Mouse (Mus musculus) forebrain, embryonic 10.5 days (tissue): Measurements from ENCODE around the gene Hmox1. TPM values are rescaled to one million over a fixed set of nuclear protein-coding genes. Genes with fewer than 3 reads are reported as not detected.

ENCODE experiments used
- DNase-seq: peaks from one replicate; pipeline ENCODE4 v3.0.0-alpha.2; 2017; ENCODE audit warnings: low spot score; ENCODE audit errors: extremely low spot score
- H3K27ac ChIP-seq: fragments of 300-500 bp; sonication (generic); 2 replicates; pipeline ENCODE4 v1.5.1; 2016; ENCODE audit warnings: mild to moderate bottlenecking
- H3K27me3 ChIP-seq: fragments of 300-500 bp; sonication (generic); 2 replicates; pipeline ENCODE4 v1.6.1; 2016; ENCODE audit warnings: mild to moderate bottlenecking; ENCODE audit not compliant: poor library complexity, severe bottlenecking
- H3K36me3 ChIP-seq: fragments of 300-500 bp; sonication (generic); replicated peaks from 2 replicates; pipeline ENCODE4 v1.6.1; 2016; ENCODE audit warnings: mild to moderate bottlenecking, moderate library complexity
- H3K4me1 ChIP-seq: fragments of 300-500 bp; sonication (generic); 2 replicates; pipeline ENCODE4 v1.6.1; 2016
- H3K4me3 ChIP-seq: fragments of 300-500 bp; sonication (generic); 2 replicates; pipeline ENCODE4 v1.5.1; 2016; ENCODE audit warnings: mild to moderate bottlenecking, moderate library complexity
- H3K9me3 ChIP-seq: fragments of 300-500 bp; sonication (generic); 2 replicates; pipeline ENCODE4 v1.6.1; 2016; ENCODE audit warnings: mild to moderate bottlenecking, moderate library complexity
- WGBS: fragments of 180-500 bp; shearing (Covaris S2); methylation state at CpG from one replicate; pipeline ENCODE4 v1.1.7; 2016; 5-methylcytosine and 5-hydroxymethylcytosine counted together
- polyA plus RNA-seq: library from polyadenylated mRNA; unstranded; fragments of >200 nt; fragmentation: Nextera tagmentation; extraction: Ambion mirVana; gene quantifications from 2 replicates; pipeline ENCODE4 v1.2.1, GENCODE M21; 2016

Hmox1 gene
- polyA plus RNA-seq: 19.7 and 23.2 TPM in 2 replicates

DNA sequence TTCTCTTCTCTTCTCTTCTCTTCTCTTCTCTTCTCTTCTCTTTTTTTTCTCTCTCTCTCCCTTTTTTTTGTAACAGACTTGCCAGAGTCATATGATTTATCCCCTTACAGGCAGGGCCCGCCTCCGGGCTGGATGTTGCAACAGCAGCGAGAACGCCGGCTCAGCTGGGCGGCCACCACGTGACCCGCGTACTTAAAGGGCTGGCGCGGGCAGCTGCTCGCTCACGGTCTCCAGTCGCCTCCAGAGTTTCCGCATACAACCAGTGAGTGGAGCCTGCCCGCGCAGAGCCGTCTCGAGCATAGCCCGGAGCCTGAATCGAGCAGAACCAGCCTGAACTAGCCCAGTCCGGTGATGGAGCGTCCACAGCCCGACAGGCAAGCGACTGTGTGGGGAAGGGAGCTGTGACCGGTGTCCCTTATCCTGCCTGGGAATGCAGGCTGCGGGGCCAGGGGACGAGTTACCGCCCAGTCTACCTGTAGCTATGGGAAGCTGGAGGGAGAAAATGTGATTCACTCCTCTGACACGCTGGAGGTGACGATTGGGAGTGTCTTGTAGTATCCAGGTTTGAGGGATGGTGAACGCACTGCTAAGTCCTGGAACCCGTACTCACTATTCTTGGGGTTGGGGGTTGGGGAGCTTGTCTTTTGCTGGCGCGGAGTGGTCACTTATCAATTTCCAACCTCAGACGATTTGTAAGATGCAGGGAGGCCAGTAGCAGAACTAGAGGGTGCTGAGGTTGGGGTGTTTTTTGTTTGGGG is at the start of gene Hmox1:
Gene Hmox1 (plus strand): TSS at position 223 of the 758 bp plus-strand sequence.
- Histone ChIP-seq H3K27me3 (0 out of 2 replicates have a peak, but pooled peaks cover 11% of the 10 kb centered on the region), H3K27ac (peak within 1 kb of the TSS; percentile 83), H3K4me3 (peak within 1 kb of the TSS; percentile 63), H3K9me3 (no peaks in the 10 kb centered on the region), H3K4me1 (peaks cover 27% of the 10 kb centered on the region), H3K36me3 (peaks cover 23% of the 10 kb centered on the region)
- peak; percentile 89 for DNase-seq
- WGBS: under 1% methylated on average over 36 of the region's 36 CpGs

GRCm38 (mm10) chr8:75046303-75046702 is 47.1 kb upstream of the Hmox1 start:
- H3K27me3 ChIP-seq: no peaks in the 10 kb centered on the region
- H3K9me3 ChIP-seq: no peaks in the 10 kb centered on the region
- H3K4me3 ChIP-seq: no peak overlapping the region
- H3K36me3 ChIP-seq: no peaks in the 10 kb centered on the region
- no peak overlapping the region for H3K27ac ChIP-seq
- DNase-seq: no peak
- 91% methylated on average over 1 of the region's 1 CpGs for WGBS
- H3K4me1 ChIP-seq: no peaks in the 10 kb centered on the region

- H3K4me3 ChIP-seq: no peak overlapping the region
- H3K36me3 ChIP-seq: no peaks in the 10 kb centered on the region; the same call in 1 of the 2 replicates
- no peak overlapping the region for H3K27ac ChIP-seq
- no peaks in the 10 kb centered on the region for H3K4me1 ChIP-seq
- DNase-seq: no peak
- H3K9me3 ChIP-seq: no peaks in the 10 kb centered on the region
- WGBS: 96% methylated on average over 3 of the region's 3 CpGs
- H3K27me3 ChIP-seq: no peaks in the 10 kb centered on the region
These were observed 45.6 kb upstream of the Hmox1 start for GRCm38 (mm10) chr8:75047784-75048183.

GRCm38 (mm10) chr8:75053342-75053741 is 40.1 kb upstream of the Hmox1 start:
- Histone ChIP-seq H3K27me3 (no peaks in the 10 kb centered on the region), H3K27ac (no peak overlapping the region), H3K4me1 (no peaks in the 10 kb centered on the region; the same call in 1 of the 2 replicates), H3K4me3 (no peak overlapping the region), H3K9me3 (no peaks in the 10 kb centered on the region), H3K36me3 (peaks cover 16% of the 10 kb centered on the region)
- WGBS: 90% methylated on average over 4 of the region's 4 CpGs
- DNase-seq: no peak

DNA sequence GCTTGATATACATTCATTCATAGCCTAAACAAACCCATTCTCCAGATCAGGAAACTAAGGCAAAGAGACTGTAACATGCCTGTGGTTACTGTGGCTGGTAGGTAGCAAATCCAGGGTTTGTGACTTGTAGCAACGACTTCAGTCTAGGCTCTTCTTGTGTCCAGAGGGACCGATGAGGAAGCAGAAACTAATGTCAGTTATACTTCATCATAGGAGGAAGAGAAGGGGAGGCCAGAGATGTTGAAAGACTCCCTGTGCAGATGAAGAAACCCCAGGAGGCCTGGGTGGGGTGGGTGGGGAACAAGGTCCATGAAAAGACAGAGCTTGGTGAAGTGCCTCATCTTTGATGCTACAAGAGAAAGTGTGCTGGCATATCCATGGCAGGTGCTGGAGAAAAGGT is 37.7 kb upstream of the Hmox1 start:
- Histone ChIP-seq H3K36me3 (peaks cover 20% of the 10 kb centered on the region), H3K27me3 (no peaks in the 10 kb centered on the region), H3K9me3 (no peaks in the 10 kb centered on the region), H3K27ac (no peak overlapping the region), H3K4me3 (no peak overlapping the region), H3K4me1 (no peaks in the 10 kb centered on the region; the same call in 1 of the 2 replicates)
- DNase-seq: no peak
- 98% methylated on average over 2 of the region's 2 CpGs for WGBS

DNA sequence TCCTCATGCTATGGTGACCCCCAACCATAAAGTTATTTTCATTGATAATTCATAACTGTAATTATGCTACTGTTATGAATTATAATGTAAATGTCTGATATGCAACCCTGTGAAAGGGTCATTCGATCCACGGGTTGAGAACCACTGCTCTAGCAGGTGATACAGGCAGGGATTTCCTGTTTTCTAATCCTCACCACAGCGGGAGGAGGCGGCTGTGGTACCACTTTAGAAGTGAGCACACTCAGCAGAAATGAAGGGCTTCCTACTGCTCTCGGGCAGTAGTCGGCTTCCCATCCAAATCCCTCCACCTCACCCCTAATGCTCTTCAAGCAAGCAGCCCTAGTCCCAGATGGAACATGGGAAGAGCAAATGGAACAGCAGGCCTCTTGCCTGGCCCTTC is 33.4 kb upstream of the Hmox1 start:
- no peaks in the 10 kb centered on the region for H3K4me1 ChIP-seq
- no peaks in the 10 kb centered on the region for H3K9me3 ChIP-seq
- WGBS: 86% methylated on average over 6 of the region's 6 CpGs
- DNase-seq: no peak
- no peak overlapping the region for H3K4me3 ChIP-seq
- H3K36me3 ChIP-seq: peaks cover 32% of the 10 kb centered on the region
- H3K27ac ChIP-seq: no peak overlapping the region
- H3K27me3 ChIP-seq: no peaks in the 10 kb centered on the region

GRCm38 (mm10) chr8:75060815-75061214 is 32.6 kb upstream of the Hmox1 start:
- H3K27me3 ChIP-seq: no peaks in the 10 kb centered on the region
- H3K27ac ChIP-seq: no peak overlapping the region
- WGBS: 83% methylated on average over 2 of the region's 2 CpGs
- peaks cover 39% of the 10 kb centered on the region for H3K36me3 ChIP-seq
- H3K9me3 ChIP-seq: no peaks in the 10 kb centered on the region
- DNase-seq: no peak
- no peaks in the 10 kb centered on the region for H3K4me1 ChIP-seq
- H3K4me3 ChIP-seq: no peak overlapping the region

- Histone ChIP-seq H3K4me1 (no peaks in the 10 kb centered on the region), H3K27me3 (no peaks in the 10 kb centered on the region), H3K9me3 (no peaks in the 10 kb centered on the region), H3K36me3 (peaks cover 23% of the 10 kb centered on the region), H3K27ac (no peak overlapping the region), H3K4me3 (no peak overlapping the region)
- no peak for DNase-seq
- 68% methylated on average over 3 of the region's 3 CpGs for WGBS
These were observed 30.1 kb upstream of the Hmox1 start for GRCm38 (mm10) chr8:75063290-75063689.

DNA sequence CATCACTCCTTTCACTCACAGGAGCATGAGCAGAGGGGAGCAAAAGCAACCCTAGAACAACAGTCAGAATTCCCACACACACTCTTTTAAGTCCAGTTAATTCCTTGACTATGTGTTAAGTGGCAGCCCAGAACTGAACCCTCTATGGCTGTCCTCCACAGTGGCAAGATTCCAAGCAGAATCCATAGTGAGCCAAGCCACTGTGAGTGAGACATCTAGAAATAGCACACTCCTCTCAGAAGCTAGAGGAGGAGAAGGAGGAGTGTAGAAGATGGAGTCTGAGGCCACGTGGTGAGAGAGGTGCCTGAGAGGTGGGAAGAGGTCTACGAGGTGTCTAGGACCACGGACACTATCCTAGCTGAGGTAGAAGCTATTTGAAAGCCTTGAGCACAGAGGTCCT is 28.6 kb upstream of the Hmox1 start:
- no peaks in the 10 kb centered on the region for H3K9me3 ChIP-seq
- H3K27ac ChIP-seq: no peak overlapping the region
- H3K4me1 ChIP-seq: no peaks in the 10 kb centered on the region
- no peak for DNase-seq
- peaks cover 18% of the 10 kb centered on the region; the same call in 1 of the 2 replicates for H3K36me3 ChIP-seq
- WGBS: 83% methylated on average over 3 of the region's 3 CpGs
- no peaks in the 10 kb centered on the region for H3K27me3 ChIP-seq
- no peak overlapping the region for H3K4me3 ChIP-seq

DNA sequence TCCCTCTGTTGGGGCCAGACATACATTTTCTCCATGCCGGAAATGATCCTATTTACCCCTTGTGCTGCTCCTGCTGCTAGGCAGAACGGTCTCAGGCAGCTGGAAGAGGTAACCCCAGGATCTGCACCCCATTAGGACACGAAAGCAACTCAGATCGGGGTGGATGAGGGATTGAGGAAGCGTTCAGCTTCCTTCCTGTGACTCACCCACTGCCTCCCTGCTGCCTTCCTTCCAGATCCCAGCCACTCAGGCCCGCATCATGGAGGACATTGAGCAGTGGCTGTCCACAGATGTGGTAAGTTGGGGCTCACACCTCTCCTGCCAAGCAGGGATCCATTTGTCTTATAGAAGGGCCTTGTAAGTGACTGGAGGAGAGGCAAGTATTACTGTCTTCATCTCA is 26.1 kb upstream of the Hmox1 start:
- Histone ChIP-seq H3K4me1 (no peaks in the 10 kb centered on the region), H3K9me3 (no peaks in the 10 kb centered on the region), H3K27ac (no peak overlapping the region), H3K4me3 (no peak overlapping the region), H3K36me3 (peaks cover 16% of the 10 kb centered on the region; the same call in 1 of the 2 replicates), H3K27me3 (no peaks in the 10 kb centered on the region)
- DNase-seq: no peak
- 85% methylated on average over 6 of the region's 6 CpGs for WGBS

GRCm38 (mm10) chr8:75070297-75070696 is 23.1 kb upstream of the Hmox1 start:
- DNase-seq: no peak
- Histone ChIP-seq H3K36me3 (peaks cover 4% of the 10 kb centered on the region; the same call in 1 of the 2 replicates), H3K27me3 (no peaks in the 10 kb centered on the region), H3K9me3 (no peaks in the 10 kb centered on the region), H3K4me1 (no peaks in the 10 kb centered on the region), H3K4me3 (no peak overlapping the region), H3K27ac (no peak overlapping the region)
- 88% methylated on average over 1 of the region's 1 CpGs for WGBS

DNA sequence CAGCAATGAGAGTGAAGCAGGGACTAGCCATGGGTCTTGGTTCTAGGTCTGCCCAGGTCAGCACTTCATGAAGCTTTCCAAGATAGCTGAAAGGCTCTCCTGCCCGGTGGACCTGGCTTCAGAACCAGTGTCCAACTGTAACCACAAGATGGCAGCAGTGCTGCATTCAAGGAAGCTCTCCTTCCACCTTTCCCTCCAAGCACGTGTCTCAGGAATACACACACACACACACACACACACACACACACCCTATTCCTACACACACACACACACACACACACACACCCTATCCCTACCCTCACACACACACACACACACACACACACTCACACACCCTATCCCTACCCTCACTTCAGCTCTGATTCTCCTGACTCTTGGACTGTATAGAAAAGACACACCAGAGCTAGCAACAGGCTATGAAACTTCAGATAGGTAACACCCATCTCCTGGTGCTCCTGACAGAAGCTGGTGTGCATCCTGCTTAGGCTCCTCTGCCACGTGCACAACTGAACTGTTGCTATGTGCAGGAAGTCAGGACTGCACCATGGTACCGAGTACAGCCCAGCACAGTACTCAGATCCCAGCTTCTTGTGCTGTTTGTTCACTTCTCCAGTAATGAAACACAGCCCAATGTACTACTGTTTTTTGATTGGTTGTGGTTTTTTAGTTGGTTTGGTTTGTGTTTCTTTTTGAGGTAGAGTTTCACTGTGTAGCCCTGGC is 21.6 kb upstream of the Hmox1 start:
- Histone ChIP-seq H3K9me3 (no peaks in the 10 kb centered on the region), H3K4me1 (no peaks in the 10 kb centered on the region), H3K27me3 (no peaks in the 10 kb centered on the region), H3K36me3 (no peaks in the 10 kb centered on the region), H3K4me3 (no peak overlapping the region), H3K27ac (no peak overlapping the region)
- DNase-seq: peak; percentile 81
- 42% methylated on average over 3 of the region's 4 CpGs for WGBS

- WGBS: 93% methylated on average over 1 of the region's 1 CpGs
- Histone ChIP-seq H3K36me3 (no peaks in the 10 kb centered on the region), H3K27me3 (no peaks in the 10 kb centered on the region), H3K9me3 (no peaks in the 10 kb centered on the region), H3K4me1 (no peaks in the 10 kb centered on the region), H3K27ac (no peak overlapping the region), H3K4me3 (no peak overlapping the region)
- DNase-seq: no peak
These were observed 18.5 kb upstream of the Hmox1 start for GRCm38 (mm10) chr8:75074876-75075275.
